Mouse (Mus musculus) liver, postnatal 0 days (tissue): ENCODE results near the gene Depp1.

ENCODE experiments used
- CTCF ChIP-seq: sonication (generic); IDR thresholded peaks from 2 replicates; pipeline ENCODE4 v1.5.1; 2016; ENCODE audit warnings: antibody characterized with exemption, low read depth
- EP300 ChIP-seq: IDR thresholded peaks from 2 replicates; pipeline ENCODE4 v1.6.1; 2016; ENCODE audit warnings: antibody characterized with exemption, low read depth, mild to moderate bottlenecking

DNA sequence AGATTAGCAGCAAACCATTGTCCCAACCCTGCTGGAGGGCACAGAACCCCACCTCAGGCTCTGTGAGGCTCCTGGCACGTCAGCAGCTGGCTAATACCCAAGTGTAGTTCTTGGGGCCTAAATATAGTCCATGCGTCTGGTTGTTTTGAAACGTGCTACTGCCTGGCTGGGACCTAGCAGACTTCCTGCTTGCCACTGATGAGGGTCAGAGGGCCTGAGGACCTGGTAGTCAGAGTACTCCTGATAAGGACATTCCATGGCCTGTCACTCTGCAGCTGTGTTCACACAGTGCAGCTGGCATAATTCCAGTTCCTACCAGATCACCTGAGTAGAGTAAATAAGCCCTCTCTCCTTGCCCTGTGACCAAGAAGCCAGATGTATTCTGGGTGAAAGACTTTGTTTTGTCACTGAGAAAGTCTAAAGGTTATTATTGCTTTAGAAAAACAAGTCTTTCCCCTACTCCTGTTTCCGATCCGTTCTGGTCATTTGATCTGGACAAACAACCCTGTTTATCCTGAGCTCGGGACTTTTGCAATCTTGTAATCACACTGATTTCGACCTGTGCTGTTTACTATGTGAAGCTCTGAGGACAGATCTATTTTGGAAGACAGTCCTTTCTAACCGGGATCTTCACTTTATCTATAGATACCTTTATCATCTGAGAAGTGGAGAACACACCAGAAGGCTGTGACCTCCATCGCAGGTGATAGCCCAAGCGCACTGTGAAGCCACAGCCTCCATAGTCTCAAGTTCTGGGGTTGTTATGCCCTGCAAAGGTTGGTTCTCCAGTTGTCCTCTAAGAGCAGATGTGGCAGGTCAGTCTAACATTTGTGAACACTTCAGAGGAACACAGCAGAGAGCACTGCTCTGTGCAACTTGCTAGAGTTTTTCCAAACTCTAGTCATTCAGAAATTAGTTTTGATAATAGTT, 14.9 kb upstream of the Depp1 start:
- TF ChIP-seq EP300 (peak; percentile 95), CTCF (no peak)
